Mouse (Mus musculus): ENCODE measurements at regions not wholly inside any gene's neighbourhood (a gene's known extent, or its start where the extent isn't known, plus 50 kb on each side); places are given as distances from the start of the nearest gene placed in this dataset.

- Histone ChIP-seq H3K4me3 (ENCODE audit: extremely low read depth, insufficient read depth, insufficient read length) (no peak overlapping the region), H3K27me3 (ENCODE audit: control insufficient read depth, insufficient read depth, low read length) (no peaks in the 10 kb centered on the region), H3K36me3 (ENCODE audit: control insufficient read depth, insufficient read depth, low read length) (no peaks in the 10 kb centered on the region), H3K4me1 (ENCODE audit: control insufficient read depth, insufficient read depth, insufficient read length) (no peaks in the 10 kb centered on the region), H3K27ac (ENCODE audit: insufficient read depth, low read length) (no peak overlapping the region)
- no peak for DNase-seq (ENCODE audit: low read depth in 1 of 2, low spot score in 2 of 2)
- 61% methylated on average over 5 of the region's 5 CpGs for WGBS
- TF ChIP-seq CTCF (IDR thresholded peaks at IDR 0.05; ENCODE audit: extremely low read depth, insufficient read depth, insufficient read length, insufficient replicate concordance) (no peak), POLR2A (IDR thresholded peaks at IDR 0.05; ENCODE audit: low read depth, low read length) (no peak)
Observed at GRCm38 (mm10) chr4:34226089-34226840, 176.3 kb upstream of the Spaca1 start.

GRCm38 (mm10) chr4:34226886-34227285, 176.9 kb upstream of the Spaca1 start:
- no peaks in the 10 kb centered on the region for H3K36me3 ChIP-seq (ENCODE audit: control insufficient read depth, insufficient read depth, low read length)
- DNase-seq (ENCODE audit: low read depth in 1 of 2, low spot score in 2 of 2), result no peak
- no peak overlapping the region for H3K4me3 ChIP-seq (ENCODE audit: extremely low read depth, insufficient read depth, insufficient read length)
- H3K27ac ChIP-seq (ENCODE audit: insufficient read depth, low read length), result no peak overlapping the region
- TF ChIP-seq CTCF (IDR thresholded peaks at IDR 0.05; ENCODE audit: extremely low read depth, insufficient read depth, insufficient read length, insufficient replicate concordance) (no peak), POLR2A (IDR thresholded peaks at IDR 0.05; ENCODE audit: low read depth, low read length) (no peak)
- H3K4me1 ChIP-seq (ENCODE audit: control insufficient read depth, insufficient read depth, insufficient read length), result no peaks in the 10 kb centered on the region
- no peaks in the 10 kb centered on the region for H3K27me3 ChIP-seq (ENCODE audit: control insufficient read depth, insufficient read depth, low read length)
- WGBS, result 93% methylated on average over 5 of the region's 5 CpGs

- 81% methylated on average over 5 of the region's 5 CpGs for WGBS
- no peaks in the 10 kb centered on the region for H3K36me3 ChIP-seq (ENCODE audit: control insufficient read depth, insufficient read depth, low read length)
- H3K27ac ChIP-seq (ENCODE audit: insufficient read depth, low read length), result no peak overlapping the region
- DNase-seq (ENCODE audit: low read depth in 1 of 2, low spot score in 2 of 2), result no peak
- H3K27me3 ChIP-seq (ENCODE audit: control insufficient read depth, insufficient read depth, low read length), result no peaks in the 10 kb centered on the region
- H3K4me3 ChIP-seq (ENCODE audit: extremely low read depth, insufficient read depth, insufficient read length), result no peak overlapping the region
- no peak for TF ChIP-seq CTCF (IDR thresholded peaks at IDR 0.05; ENCODE audit: extremely low read depth, insufficient read depth, insufficient read length, insufficient replicate concordance)
- TF ChIP-seq POLR2A (IDR thresholded peaks at IDR 0.05; ENCODE audit: low read depth, low read length), result no peak
- no peaks in the 10 kb centered on the region for H3K4me1 ChIP-seq (ENCODE audit: control insufficient read depth, insufficient read depth, insufficient read length)
Observed at GRCm38 (mm10) chr4:34227611-34228010, 177.6 kb upstream of the Spaca1 start.

DNA sequence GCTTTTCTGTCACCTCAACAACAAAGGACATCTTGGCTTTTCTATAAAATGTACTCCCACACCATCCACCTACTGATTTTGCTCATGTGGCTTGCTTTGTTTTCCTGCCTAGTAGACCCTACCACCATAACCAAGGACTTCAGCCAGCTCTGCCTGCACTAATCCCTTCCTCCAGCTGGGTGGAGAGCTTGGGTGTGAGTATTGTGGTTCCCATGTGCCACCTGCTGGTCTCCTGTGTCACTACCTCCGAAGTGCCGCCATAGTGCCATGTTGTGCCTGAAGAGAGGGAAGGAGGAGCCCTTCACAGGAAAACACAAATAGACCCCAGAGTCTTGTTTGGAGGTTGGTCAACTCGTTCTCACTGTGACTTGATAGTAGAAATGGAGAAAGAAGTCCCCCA, 181.3 kb upstream of the Spaca1 start:
- DNase-seq (ENCODE audit: low read depth in 1 of 2, low spot score in 2 of 2), result peak; percentile 3 to 26
- Histone ChIP-seq H3K4me3 (ENCODE audit: extremely low read depth, insufficient read depth, insufficient read length) (no peak overlapping the region), H3K36me3 (ENCODE audit: control insufficient read depth, insufficient read depth, low read length) (no peaks in the 10 kb centered on the region), H3K27me3 (ENCODE audit: control insufficient read depth, insufficient read depth, low read length) (no peaks in the 10 kb centered on the region), H3K4me1 (ENCODE audit: control insufficient read depth, insufficient read depth, insufficient read length) (no peaks in the 10 kb centered on the region), H3K27ac (ENCODE audit: insufficient read depth, low read length) (no peak overlapping the region)
- TF ChIP-seq CTCF (IDR thresholded peaks at IDR 0.05; ENCODE audit: extremely low read depth, insufficient read depth, insufficient read length, insufficient replicate concordance), result peak; percentile 62; the same call in 1 of the 2 replicates
- no peak; the same call in 1 of the 2 replicates for TF ChIP-seq POLR2A (IDR thresholded peaks at IDR 0.05; ENCODE audit: low read depth, low read length)
- 7% methylated on average over 3 of the region's 3 CpGs for WGBS

GRCm38 (mm10) chr4:34234204-34234603, 184.2 kb upstream of the Spaca1 start:
- H3K4me1 ChIP-seq (ENCODE audit: control insufficient read depth, insufficient read depth, insufficient read length), result no peaks in the 10 kb centered on the region
- no peaks in the 10 kb centered on the region for H3K27me3 ChIP-seq (ENCODE audit: control insufficient read depth, insufficient read depth, low read length)
- H3K36me3 ChIP-seq (ENCODE audit: control insufficient read depth, insufficient read depth, low read length), result no peaks in the 10 kb centered on the region
- no peak for DNase-seq (ENCODE audit: low read depth in 1 of 2, low spot score in 2 of 2)
- no peak for TF ChIP-seq POLR2A (IDR thresholded peaks at IDR 0.05; ENCODE audit: low read depth, low read length)
- TF ChIP-seq CTCF (IDR thresholded peaks at IDR 0.05; ENCODE audit: extremely low read depth, insufficient read depth, insufficient read length, insufficient replicate concordance), result no peak
- no peak overlapping the region for H3K4me3 ChIP-seq (ENCODE audit: extremely low read depth, insufficient read depth, insufficient read length)
- no peak overlapping the region for H3K27ac ChIP-seq (ENCODE audit: insufficient read depth, low read length)
- WGBS, result 60% methylated on average over 11 of the region's 11 CpGs

GRCm38 (mm10) chr4:34234645-34235044, 184.7 kb upstream of the Spaca1 start:
- no peaks in the 10 kb centered on the region for H3K27me3 ChIP-seq (ENCODE audit: control insufficient read depth, insufficient read depth, low read length)
- WGBS, result 77% methylated on average over 8 of the region's 8 CpGs
- H3K4me1 ChIP-seq (ENCODE audit: control insufficient read depth, insufficient read depth, insufficient read length), result no peaks in the 10 kb centered on the region
- H3K36me3 ChIP-seq (ENCODE audit: control insufficient read depth, insufficient read depth, low read length), result no peaks in the 10 kb centered on the region
- DNase-seq (ENCODE audit: low read depth in 1 of 2, low spot score in 2 of 2), result no peak
- TF ChIP-seq POLR2A (IDR thresholded peaks at IDR 0.05; ENCODE audit: low read depth, low read length), result no peak
- TF ChIP-seq CTCF (IDR thresholded peaks at IDR 0.05; ENCODE audit: extremely low read depth, insufficient read depth, insufficient read length, insufficient replicate concordance), result no peak
- H3K27ac ChIP-seq (ENCODE audit: insufficient read depth, low read length), result no peak overlapping the region
- H3K4me3 ChIP-seq (ENCODE audit: extremely low read depth, insufficient read depth, insufficient read length), result no peak overlapping the region

DNA sequence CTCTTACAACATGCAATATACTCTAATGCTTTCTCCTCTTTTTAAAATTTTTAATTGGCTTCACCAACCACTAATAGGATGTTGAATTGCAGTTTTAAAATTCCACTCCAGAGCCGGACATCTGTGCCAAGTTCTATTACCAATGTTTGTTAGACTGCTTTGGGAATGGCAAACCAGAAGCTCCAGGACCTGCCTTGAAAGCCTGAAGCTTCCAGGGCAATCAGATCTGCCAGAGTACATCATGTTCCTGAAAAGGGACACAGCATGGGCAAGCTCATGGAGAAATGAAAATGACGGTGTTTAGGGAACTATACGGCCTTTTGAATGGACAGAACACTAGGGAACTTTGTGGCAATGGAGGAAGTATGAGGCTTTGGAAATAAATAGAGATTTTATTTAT, 187.8 kb upstream of the Spaca1 start:
- DNase-seq (ENCODE audit: low read depth in 1 of 2, low spot score in 2 of 2), result no peak
- WGBS, result 81% methylated on average over 3 of the region's 3 CpGs
- H3K36me3 ChIP-seq (ENCODE audit: control insufficient read depth, insufficient read depth, low read length), result no peaks in the 10 kb centered on the region
- no peaks in the 10 kb centered on the region for H3K27me3 ChIP-seq (ENCODE audit: control insufficient read depth, insufficient read depth, low read length)
- no peaks in the 10 kb centered on the region for H3K4me1 ChIP-seq (ENCODE audit: control insufficient read depth, insufficient read depth, insufficient read length)
- no peak overlapping the region for H3K4me3 ChIP-seq (ENCODE audit: extremely low read depth, insufficient read depth, insufficient read length)
- no peak overlapping the region for H3K27ac ChIP-seq (ENCODE audit: insufficient read depth, low read length)
- TF ChIP-seq POLR2A (IDR thresholded peaks at IDR 0.05; ENCODE audit: low read depth, low read length), result no peak
- no peak for TF ChIP-seq CTCF (IDR thresholded peaks at IDR 0.05; ENCODE audit: extremely low read depth, insufficient read depth, insufficient read length, insufficient replicate concordance)

Measured in spleen, adult 2 months (tissue).